Mouse (Mus musculus): ENCODE measurements around the gene Nceh1.
"Not testable (repeated sequence)": the region's sequence is repeated elsewhere in the genome, so short reads cannot be mapped to it uniquely, and the experiment has no call there.

Nceh1 gene

GRCm38 (mm10) chr3:27233361-27233760 is 50.6 kb downstream of the Nceh1 start:
- DNase-seq (ENCODE audit: low spot score) = no peak

- DNase-seq (ENCODE audit: low spot score) = no peak
Measured at GRCm38 (mm10) chr3:27233841-27234240, 51.1 kb downstream of the Nceh1 start.

- DNase-seq (ENCODE audit: low spot score) = no peak
Measured at GRCm38 (mm10) chr3:27234976-27235375, 52.2 kb downstream of the Nceh1 start.

GRCm38 (mm10) chr3:27237226-27237625 is 54.5 kb downstream of the Nceh1 start:
- DNase-seq (ENCODE audit: low spot score) = no peak

GRCm38 (mm10) chr3:27238563-27238962 is 55.8 kb downstream of the Nceh1 start:
- DNase-seq (ENCODE audit: low spot score) = no peak

- no peak for DNase-seq (ENCODE audit: low spot score)
Measured at GRCm38 (mm10) chr3:27239568-27239967, 56.8 kb downstream of the Nceh1 start.

GRCm38 (mm10) chr3:27241864-27242263 is 59.1 kb downstream of the Nceh1 start:
- no peak for DNase-seq (ENCODE audit: low spot score)

- no peak for DNase-seq (ENCODE audit: low spot score)
Measured at GRCm38 (mm10) chr3:27246166-27246565, 63.4 kb downstream of the Nceh1 start.

- DNase-seq (ENCODE audit: low spot score) = no peak
Measured at GRCm38 (mm10) chr3:27247785-27248184, 65.0 kb downstream of the Nceh1 start.

GRCm38 (mm10) chr3:27249030-27249429 is 66.3 kb downstream of the Nceh1 start:
- no peak for DNase-seq (ENCODE audit: low spot score)

- no peak for DNase-seq (ENCODE audit: low spot score)
Measured at GRCm38 (mm10) chr3:27250936-27251335, 68.2 kb downstream of the Nceh1 start.

GRCm38 (mm10) chr3:27258461-27258860 is 75.7 kb downstream of the Nceh1 start:
- peak; percentile 7 for DNase-seq (ENCODE audit: low spot score)

- DNase-seq (ENCODE audit: low spot score) = no peak
Measured at GRCm38 (mm10) chr3:27260393-27260792, 77.6 kb downstream of the Nceh1 start.

- no peak for DNase-seq (ENCODE audit: low spot score)
Measured at GRCm38 (mm10) chr3:27267327-27267726, 84.6 kb downstream of the Nceh1 start.

- no peak for DNase-seq (ENCODE audit: low spot score)
Measured at GRCm38 (mm10) chr3:27267887-27268286, 85.1 kb downstream of the Nceh1 start.

- DNase-seq (ENCODE audit: low spot score) = no peak
Measured at GRCm38 (mm10) chr3:27269151-27269550, 86.4 kb downstream of the Nceh1 start.

- no peak for DNase-seq (ENCODE audit: low spot score)
Measured at GRCm38 (mm10) chr3:27270160-27270962, 87.6 kb downstream of the Nceh1 start.

GRCm38 (mm10) chr3:27272926-27273745 is 90.4 kb downstream of the Nceh1 start:
- no peak for DNase-seq (ENCODE audit: low spot score)

- DNase-seq (ENCODE audit: low spot score) = not testable (repeated sequence)
Measured at GRCm38 (mm10) chr3:27279286-27279925, 96.6 kb downstream of the Nceh1 start.

GRCm38 (mm10) chr3:27280280-27280749 is 97.5 kb downstream of the Nceh1 start:
- peak; percentile 43 for DNase-seq (ENCODE audit: low spot score)

- no peak for DNase-seq (ENCODE audit: low spot score)
Measured at GRCm38 (mm10) chr3:27283071-27283713, 100.4 kb downstream of the Nceh1 start.

GRCm38 (mm10) chr3:27283796-27284195 is 101.0 kb downstream of the Nceh1 start:
- no peak for DNase-seq (ENCODE audit: low spot score)
